Mouse (Mus musculus) kidney, adult 2 months (tissue): Measurements from ENCODE around the gene Ufl1. TPM values are rescaled to one million over a fixed set of nuclear protein-coding genes. Genes with fewer than 3 reads are reported as not detected.

Source experiments
- DNase-seq: peaks from one replicate; pipeline ENCODE4 v3.0.0; 2021
- H3K27ac ChIP-seq: fragments of 200-500 bp; 2 replicates; pipeline ENCODE4 v1.5.1; 2012; ENCODE audit warnings: low read depth, low read length, control low read depth, inconsistent platforms; ENCODE audit not compliant: insufficient read depth
- H3K27me3 ChIP-seq: fragments of 200-500 bp; replicated peaks from 2 replicates; pipeline ENCODE4 v1.6.1; 2012; ENCODE audit warnings: mild to moderate bottlenecking, moderate library complexity, low read length, inconsistent platforms; ENCODE audit not compliant: control insufficient read depth, insufficient read depth
- H3K36me3 ChIP-seq: fragments of 200-500 bp; 2 replicates; pipeline ENCODE4 v1.6.1; 2012; ENCODE audit warnings: mild to moderate bottlenecking, moderate library complexity, low read length, inconsistent platforms; ENCODE audit not compliant: control insufficient read depth, insufficient read depth
- H3K4me1 ChIP-seq: fragments of 200-500 bp; 2 replicates; pipeline ENCODE4 v1.6.1; 2011; ENCODE audit warnings: low read length; ENCODE audit not compliant: control insufficient read depth, insufficient read depth
- H3K4me3 ChIP-seq: fragments of 200-500 bp; 2 replicates; pipeline ENCODE4 v1.5.1; 2011; ENCODE audit warnings: mild to moderate bottlenecking, low read depth, low read length, control low read depth; ENCODE audit not compliant: insufficient read depth
- CTCF ChIP-seq: fragments of 200-500 bp; conservative IDR thresholded peaks from 2 replicates; pipeline ENCODE4 v1.5.1; 2011; ENCODE audit warnings: low read depth, mild to moderate bottlenecking, control low read depth, low read length, moderate library complexity, mixed read lengths; ENCODE audit not compliant: insufficient read depth, insufficient read length
- POLR2A ChIP-seq: fragments of 200-500 bp; IDR thresholded peaks from one replicate; pipeline ENCODE4 v1.6.1; 2011; ENCODE audit warnings: low read depth, low read length, control low read depth
- WGBS: fragments of 180-500 bp; shearing (Covaris S2); methylation state at CpG from one replicate; pipeline ENCODE4 v1.1.7; 2018; 5-methylcytosine and 5-hydroxymethylcytosine counted together
- polyA plus RNA-seq: library from polyadenylated mRNA; depleted of rRNA; stranded (reverse); fragments of >200 nt; gene quantifications from 2 replicates; pipeline ENCODE4 v1.2.3, GENCODE M21; 2012; rRNA removed

Gene Ufl1
- polyA plus RNA-seq, 1 experiment: 5.0 TPM

GRCm38 (mm10) chr4:25221927-25222326, 59.7 kb downstream of the Ufl1 start:
- DNase-seq: no peak
- Histone ChIP-seq H3K27me3 (no peaks in the 10 kb centered on the region), H3K27ac (no peak overlapping the region), H3K4me3 (no peak overlapping the region), H3K4me1 (no peaks in the 10 kb centered on the region), H3K36me3 (no peaks in the 10 kb centered on the region)
- TF ChIP-seq POLR2A: no peak
- no peak for TF ChIP-seq CTCF

- Histone ChIP-seq H3K27ac (no peak overlapping the region), H3K4me3 (no peak overlapping the region), H3K36me3 (no peaks in the 10 kb centered on the region), H3K27me3 (no peaks in the 10 kb centered on the region), H3K4me1 (no peaks in the 10 kb centered on the region)
- 43% methylated on average over 5 of the region's 5 CpGs for WGBS
- no peak for TF ChIP-seq POLR2A
- no peak for TF ChIP-seq CTCF
- no peak for DNase-seq
Measured at GRCm38 (mm10) chr4:25213451-25213850, 68.2 kb downstream of the Ufl1 start.

- no peak for DNase-seq
- H3K4me3 ChIP-seq: no peak overlapping the region
- H3K4me1 ChIP-seq: no peaks in the 10 kb centered on the region
- H3K36me3 ChIP-seq: no peaks in the 10 kb centered on the region
- no peak overlapping the region for H3K27ac ChIP-seq
- WGBS: 88% methylated on average over 4 of the region's 4 CpGs
- no peaks in the 10 kb centered on the region for H3K27me3 ChIP-seq
- no peak for TF ChIP-seq POLR2A
- TF ChIP-seq CTCF: no peak
Measured at GRCm38 (mm10) chr4:25206166-25206565, 75.5 kb downstream of the Ufl1 start.

Other genes with a start within 250 kb of the Ufl1 start
- gene Fhl5, start 38.9 kb downstream of the Ufl1 start, polyA plus RNA-seq: 0.14 TPM in 1 of 2 replicates, not detected in the other